Mouse (Mus musculus) lung, postnatal 25 days (tissue): ENCODE results near the gene Pin4.
"Not testable (repeated sequence)": the region's sequence is repeated elsewhere in the genome, so short reads cannot be mapped to it uniquely, and the experiment has no call there.

Experiments
- DNase-seq: peaks from one replicate; pipeline ENCODE4 v3.0.0; 2022; ENCODE audit warnings: low spot score

The Pin4 gene

DNA sequence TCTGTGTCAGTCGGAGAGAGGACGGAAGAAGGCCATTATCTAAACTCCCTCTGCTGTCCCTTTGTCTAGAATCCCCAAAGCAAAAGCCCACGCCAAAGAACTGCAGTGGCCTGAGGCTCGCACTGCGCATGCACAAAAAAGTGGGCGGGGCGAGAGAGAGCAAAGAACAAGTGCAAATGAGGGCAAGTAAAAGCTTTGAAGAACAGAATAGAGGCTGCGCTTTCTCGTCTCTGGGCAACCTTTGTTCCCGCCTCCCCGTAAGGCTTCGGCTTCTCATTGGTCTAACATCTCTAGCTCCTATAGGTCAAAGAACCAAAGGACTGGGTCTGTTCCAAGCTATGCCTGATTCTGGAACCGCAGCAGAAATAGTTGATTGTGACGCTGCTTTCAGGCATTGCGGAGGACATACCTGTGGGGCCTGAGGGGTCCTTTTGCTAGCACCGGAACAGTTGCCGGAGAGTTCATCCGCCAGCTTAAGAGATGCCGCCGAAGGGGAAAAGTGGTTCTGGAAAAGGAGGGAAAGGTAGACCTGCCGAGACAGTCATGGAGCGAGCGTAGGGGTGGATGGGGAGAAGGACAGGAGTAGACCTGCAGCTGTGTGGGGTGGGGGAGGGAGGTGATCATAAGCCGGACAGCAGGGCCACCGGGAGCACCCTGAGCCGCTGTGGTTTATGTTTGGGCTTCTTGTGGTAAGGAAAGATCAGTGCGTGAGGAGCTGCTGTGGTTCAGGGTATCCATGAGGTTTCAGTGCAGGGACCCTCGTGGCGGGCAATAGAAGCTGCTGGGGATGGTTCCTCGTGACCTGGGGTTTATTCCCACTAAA is at the start of gene Pin4:
TSS of gene Pin4 (plus strand) at position 406 of the 823 bp plus-strand sequence.
- DNase-seq: peak; percentile 96

GRCm38 (mm10) chrX:102070591-102071471 is 48.4 kb upstream of the Pin4 start, which contains the start of gene Rtl5:
Rtl5 (minus strand) TSS chrX:102071304.
- peak; percentile 77 for DNase-seq

- no peak for DNase-seq
Observed at GRCm38 (mm10) chrX:102071517-102071916, 47.7 kb upstream of the Pin4 start.

DNA sequence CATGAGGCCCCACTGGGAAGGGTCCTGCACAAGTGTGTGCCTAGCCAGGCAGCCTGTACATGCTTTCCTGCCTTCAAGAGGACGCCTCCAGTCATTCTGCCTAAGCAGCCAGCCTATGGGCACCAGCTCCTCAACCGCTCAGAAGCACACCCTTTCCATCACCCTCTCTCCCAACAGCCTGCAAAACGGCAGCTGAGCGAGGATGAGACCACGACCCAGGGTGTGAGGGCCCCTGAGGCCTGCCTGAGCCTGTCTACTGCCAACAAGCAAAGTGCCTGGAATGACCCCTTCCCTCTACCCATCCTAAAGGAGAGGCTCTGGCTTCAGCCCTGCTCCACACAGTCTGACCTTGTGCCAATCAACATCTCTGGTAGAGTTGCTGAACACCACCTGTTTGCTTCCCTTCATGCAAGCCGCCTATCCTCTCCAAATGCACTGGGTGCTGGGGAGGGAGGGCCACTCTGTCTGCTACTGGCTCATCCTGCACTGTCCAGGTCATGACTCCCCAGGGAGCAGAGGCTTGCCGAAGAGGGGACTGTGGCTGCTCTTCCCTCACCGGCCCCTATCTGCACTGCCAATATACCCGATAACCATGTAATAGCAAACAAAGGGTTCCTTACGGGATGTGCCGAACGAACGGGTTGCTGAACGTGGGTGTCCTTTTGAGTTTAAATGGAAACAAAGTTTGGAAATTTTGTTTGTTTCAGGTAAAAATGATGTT is 45.5 kb upstream of the Pin4 start:
- DNase-seq: no peak

- no peak for DNase-seq
Observed at GRCm38 (mm10) chrX:102074435-102074834, 44.8 kb upstream of the Pin4 start.

- no peak for DNase-seq
Observed at GRCm38 (mm10) chrX:102075158-102075557, 44.1 kb upstream of the Pin4 start.

- no peak for DNase-seq
Observed at GRCm38 (mm10) chrX:102076886-102077765, 42.1 kb upstream of the Pin4 start.

GRCm38 (mm10) chrX:102081076-102081475 is 38.2 kb upstream of the Pin4 start:
- DNase-seq: no peak

GRCm38 (mm10) chrX:102081573-102082279 is 37.5 kb upstream of the Pin4 start:
- DNase-seq: no peak

DNA sequence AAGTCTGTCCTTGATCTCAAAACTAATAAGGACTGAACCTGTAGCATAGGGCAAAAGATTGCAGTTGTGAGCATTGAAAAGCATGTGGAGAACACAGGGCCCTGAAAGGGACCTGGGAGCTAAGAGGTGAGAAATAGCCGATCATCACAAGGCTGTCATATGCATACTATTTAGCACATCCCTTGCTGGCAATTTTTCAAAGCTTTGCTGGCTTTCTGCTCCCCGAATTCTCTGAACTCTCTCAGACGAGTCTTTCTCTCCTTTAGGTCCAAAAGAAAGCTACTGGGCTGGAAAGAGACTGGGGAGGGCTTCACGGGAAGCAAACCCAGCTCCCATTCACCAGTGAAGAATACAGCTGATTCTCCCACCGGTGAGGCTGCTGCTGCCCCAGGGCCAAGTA is 36.9 kb upstream of the Pin4 start:
- no peak for DNase-seq

DNA sequence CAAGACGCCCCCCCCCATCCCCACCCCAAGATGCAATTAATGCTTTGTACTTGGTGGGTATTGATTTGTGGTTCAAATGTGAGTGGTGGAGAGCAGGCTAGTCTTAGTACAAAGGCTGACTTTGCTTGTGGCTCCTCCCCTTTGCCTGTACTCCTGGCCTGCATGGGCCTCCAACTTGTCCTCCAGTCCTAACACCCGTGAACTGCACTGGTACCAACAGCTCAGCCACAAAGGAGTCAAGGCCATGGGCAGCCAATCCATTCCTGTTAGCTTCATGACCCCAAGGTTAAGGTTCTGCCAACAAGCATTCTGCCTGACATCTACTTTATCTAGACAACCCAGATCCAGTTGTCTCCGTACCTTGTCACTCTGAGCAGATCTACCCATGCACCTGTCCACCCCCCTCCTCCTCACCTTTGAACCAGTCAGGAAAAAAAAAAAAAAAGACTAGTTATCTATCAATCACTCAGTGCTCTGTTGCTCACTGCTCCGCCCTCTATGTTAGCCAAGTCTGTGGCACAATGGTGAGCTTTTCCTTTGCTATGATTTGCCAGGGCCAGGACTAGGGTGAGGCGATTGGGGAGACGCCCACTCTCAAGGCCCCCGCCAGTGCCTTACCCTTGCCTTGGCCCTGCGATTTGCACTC is 33.3 kb upstream of the Pin4 start:
- no peak for DNase-seq

GRCm38 (mm10) chrX:102090605-102091004 is 28.6 kb upstream of the Pin4 start:
- no peak for DNase-seq

- DNase-seq: no peak
Observed at GRCm38 (mm10) chrX:102094381-102094904, 24.8 kb upstream of the Pin4 start.

GRCm38 (mm10) chrX:102101886-102102285 is 17.4 kb upstream of the Pin4 start:
- DNase-seq: peak; percentile 10

- DNase-seq: not testable (repeated sequence)
Observed at GRCm38 (mm10) chrX:102103830-102104229, 15.4 kb upstream of the Pin4 start.

- not testable (repeated sequence) for DNase-seq
Observed at GRCm38 (mm10) chrX:102109349-102109748, 9.9 kb upstream of the Pin4 start.

DNA sequence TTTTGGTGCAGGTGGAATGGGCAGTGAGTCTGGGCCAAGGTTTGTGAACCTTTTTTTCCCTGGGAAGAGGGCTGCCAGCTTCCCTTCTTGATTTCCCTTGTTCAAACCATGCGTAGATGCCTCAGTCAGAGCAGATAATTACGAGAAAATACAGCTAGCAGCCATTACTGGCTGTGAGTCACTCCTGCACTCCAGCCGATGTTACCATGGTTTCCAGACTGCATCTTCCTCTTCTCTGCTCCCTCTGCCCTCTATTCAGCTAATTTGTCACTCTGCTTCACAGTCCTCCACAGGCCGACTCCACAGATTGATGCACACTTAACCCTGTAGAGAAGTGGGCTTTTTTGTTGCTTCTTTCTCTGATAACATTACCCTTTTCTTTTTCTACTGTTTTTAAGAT is 3.6 kb upstream of the Pin4 start:
- no peak for DNase-seq

- no peak for DNase-seq
Observed at GRCm38 (mm10) chrX:102121321-102121720, 2.1 kb downstream of the Pin4 start.

- DNase-seq: no peak
Observed at GRCm38 (mm10) chrX:102141157-102141556, 21.9 kb downstream of the Pin4 start.
